Mouse (Mus musculus): ENCODE measurements around the gene Noc3l. TPM values are rescaled to one million over a fixed set of nuclear protein-coding genes. Genes with fewer than 3 reads are reported as not detected.

The Noc3l gene
- polyA plus RNA-seq (2012; rRNA removed) (3.3 and 5.1 TPM in 2 replicates), polyA plus RNA-seq (2014; fragmentation: Nextera tagmentation; extraction: Ambion mirVana) (3.5 and 4.0 TPM in 2 replicates)

DNA sequence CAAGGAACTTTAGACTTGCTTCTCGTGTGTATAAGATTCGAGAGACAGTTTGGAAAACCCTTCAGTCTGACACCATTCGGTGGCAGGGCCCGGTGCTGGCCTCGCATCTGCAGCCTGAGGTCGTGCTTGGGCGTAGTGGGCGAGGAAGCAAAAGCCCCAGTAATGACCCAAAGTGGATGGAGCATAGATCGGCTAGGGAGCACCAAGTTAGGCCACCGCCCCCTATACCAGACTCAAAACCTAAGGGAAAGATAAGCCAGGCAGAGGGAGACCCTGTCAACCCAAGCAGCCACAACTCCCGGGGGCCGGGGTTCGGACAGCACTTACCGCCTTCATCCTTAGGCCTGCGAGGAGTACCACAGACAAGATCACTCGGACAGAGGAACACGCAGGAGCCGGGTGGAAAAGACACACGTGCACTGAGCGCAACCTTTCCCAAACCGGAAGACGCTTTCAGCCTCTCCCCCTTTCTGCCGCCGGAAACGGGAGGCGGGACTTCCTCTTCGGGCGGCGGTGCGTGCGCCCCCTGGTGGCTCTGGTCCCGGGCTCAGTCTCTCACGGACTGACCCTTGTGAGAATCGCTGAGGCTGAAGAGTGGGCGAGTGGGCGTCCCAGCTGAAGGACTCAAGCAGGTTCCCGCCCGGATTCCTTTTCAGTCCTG is at the start of gene Noc3l:
Gene Noc3l, minus strand, starts transcription at position 472 of the 661 bp plus-strand sequence.
- peak within 1 kb of the TSS; percentile 96 for H3K4me2 ChIP-seq (ENCODE audit: low read depth)
- DNase-seq (ENCODE audit: low read depth in 3 of 3, low spot score in 3 of 3): peak; percentile 78 to 85 (median 82)
- ATAC-seq (ENCODE audit: insufficient read depth): peak; percentile 83
- H3K4me1 ChIP-seq (replicated peaks; ENCODE audit: control insufficient read depth in 2 of 2, insufficient read depth in 2 of 2, low read length in 1 of 2): peaks cover 18 to 26% of the 10 kb centered on the region in 2 experiments
- H3K9ac ChIP-seq (replicated peaks): peak within 1 kb of the TSS; percentile 91
- H3K4me3 ChIP-seq (ENCODE audit: insufficient read depth in 1 of 2, low read depth in 2 of 2, low read length in 2 of 2): peak within 1 kb of the TSS; percentile 91 to 92
- H3K36me3 ChIP-seq (replicated peaks; ENCODE audit: control insufficient read depth, insufficient read depth, low read depth): peaks cover 15% of the 10 kb centered on the region
- TF ChIP-seq EP300 (IDR thresholded peaks at IDR 0.05; ENCODE audit: low read depth) (no peak), CTCF (IDR thresholded peaks at IDR 0.05; ENCODE audit: low read depth) (peak; percentile 99)
- H3K9me3 ChIP-seq (ENCODE audit: control insufficient read depth, low read length): no peaks in the 10 kb centered on the region
- H3K27ac ChIP-seq: peak within 1 kb of the TSS; percentile 98
- under 1% methylated on average over 37 of the region's 38 CpGs for WGBS (ENCODE audit: insufficient replicate concordance)
- no peaks in the 10 kb centered on the region for H3K27me3 ChIP-seq (ENCODE audit: control insufficient read depth, insufficient read depth, low read length)

DNA sequence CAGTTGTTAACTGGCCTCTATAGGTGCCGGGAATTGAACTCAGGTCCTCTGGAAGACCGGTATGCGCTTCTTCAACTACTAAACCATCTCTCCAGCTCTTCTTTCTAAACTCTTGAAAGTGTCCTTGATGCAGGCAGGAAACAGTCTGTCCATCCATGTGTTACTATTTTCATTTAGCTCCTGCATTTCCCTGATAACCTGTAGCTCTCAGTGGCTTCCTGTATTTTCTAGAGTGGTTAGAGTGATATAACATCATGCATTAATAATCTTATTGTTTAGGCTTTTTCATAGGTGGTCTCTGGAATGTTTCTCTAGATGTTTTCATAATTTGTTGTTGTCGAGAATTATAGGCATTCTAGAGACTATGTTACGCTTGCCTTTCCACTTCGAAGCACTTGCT is 43.5 kb upstream of the Noc3l start:
- DNase-seq (ENCODE audit: low read depth in 3 of 3, low spot score in 3 of 3) (no peak), ATAC-seq (ENCODE audit: insufficient read depth) (no peak)
- WGBS (ENCODE audit: insufficient replicate concordance): 74% methylated on average over 6 of the region's 6 CpGs
- no peak overlapping the region for H3K27ac ChIP-seq
- H3K4me3 ChIP-seq (ENCODE audit: insufficient read depth in 1 of 2, low read depth in 2 of 2, low read length in 2 of 2): no peak overlapping the region
- no peaks in the 10 kb centered on the region for H3K9me3 ChIP-seq (ENCODE audit: control insufficient read depth, low read length)
- no peaks in the 10 kb centered on the region for H3K4me1 ChIP-seq (replicated peaks; ENCODE audit: control insufficient read depth in 2 of 2, insufficient read depth in 2 of 2, low read length in 1 of 2)
- no peaks in the 10 kb centered on the region for H3K36me3 ChIP-seq (replicated peaks; ENCODE audit: control insufficient read depth, insufficient read depth, low read depth)
- H3K9ac ChIP-seq (replicated peaks): no peak overlapping the region
- TF ChIP-seq CTCF (IDR thresholded peaks at IDR 0.05; ENCODE audit: low read depth) (no peak), EP300 (IDR thresholded peaks at IDR 0.05; ENCODE audit: low read depth) (no peak)
- H3K27me3 ChIP-seq (ENCODE audit: control insufficient read depth, insufficient read depth, low read length): no peaks in the 10 kb centered on the region
- no peak overlapping the region for H3K4me2 ChIP-seq (ENCODE audit: low read depth)

DNA sequence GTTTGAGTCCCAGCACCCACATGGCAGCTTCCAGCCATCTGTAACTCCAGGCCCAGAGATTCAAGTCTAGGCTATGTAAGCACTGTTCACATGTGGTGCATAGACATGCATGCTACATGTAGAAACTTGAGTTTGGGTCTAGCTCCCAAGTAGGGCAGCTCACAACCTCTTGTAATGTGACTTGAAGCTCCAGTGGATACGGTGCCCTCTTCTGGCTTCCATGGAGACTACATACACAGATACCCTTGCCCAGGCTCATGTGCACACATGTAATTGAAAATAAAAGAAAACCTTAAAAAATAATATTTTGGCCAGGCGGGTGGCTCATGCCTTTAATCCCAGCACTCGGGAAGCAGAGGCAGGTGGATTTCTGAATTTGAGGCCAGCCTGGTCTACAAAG is 39.2 kb upstream of the Noc3l start:
- DNase-seq (ENCODE audit: low read depth in 3 of 3, low spot score in 3 of 3) (no peak), ATAC-seq (ENCODE audit: insufficient read depth) (no peak)
- H3K36me3 ChIP-seq (replicated peaks; ENCODE audit: control insufficient read depth, insufficient read depth, low read depth): no peaks in the 10 kb centered on the region
- no peaks in the 10 kb centered on the region for H3K9me3 ChIP-seq (ENCODE audit: control insufficient read depth, low read length)
- WGBS (ENCODE audit: insufficient replicate concordance): 76% methylated on average over 3 of the region's 3 CpGs
- no peak overlapping the region for H3K4me2 ChIP-seq (ENCODE audit: low read depth)
- no peaks in the 10 kb centered on the region for H3K4me1 ChIP-seq (replicated peaks; ENCODE audit: control insufficient read depth in 2 of 2, insufficient read depth in 2 of 2, low read length in 1 of 2)
- H3K4me3 ChIP-seq (ENCODE audit: insufficient read depth in 1 of 2, low read depth in 2 of 2, low read length in 2 of 2): no peak overlapping the region
- no peaks in the 10 kb centered on the region for H3K27me3 ChIP-seq (ENCODE audit: control insufficient read depth, insufficient read depth, low read length)
- no peak for TF ChIP-seq EP300 (IDR thresholded peaks at IDR 0.05; ENCODE audit: low read depth)
- TF ChIP-seq CTCF (IDR thresholded peaks at IDR 0.05; ENCODE audit: low read depth): peak; percentile 52
- no peak overlapping the region for H3K9ac ChIP-seq (replicated peaks)
- H3K27ac ChIP-seq: no peak overlapping the region

DNA sequence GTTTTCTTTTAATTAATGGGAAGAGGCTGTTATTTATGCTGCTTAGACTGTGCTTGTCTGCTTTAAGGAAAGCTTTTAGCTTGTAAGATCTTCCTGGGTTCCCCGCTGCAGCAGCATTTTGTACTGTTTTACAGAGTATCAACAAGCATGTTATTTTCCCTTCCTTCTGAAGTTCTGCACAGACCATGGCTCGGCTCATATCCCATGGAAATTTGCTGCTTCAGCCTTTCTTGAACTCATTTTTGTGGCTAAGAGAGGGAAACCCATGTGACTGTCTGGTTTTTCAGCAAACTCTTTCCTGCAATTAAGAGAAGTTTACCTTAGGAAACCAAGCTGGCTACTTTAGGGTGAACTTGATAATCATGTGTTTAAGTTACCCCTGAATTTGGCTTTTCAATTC is 27.3 kb upstream of the Noc3l start:
- WGBS (ENCODE audit: insufficient replicate concordance): 74% methylated on average over 2 of the region's 2 CpGs

DNA sequence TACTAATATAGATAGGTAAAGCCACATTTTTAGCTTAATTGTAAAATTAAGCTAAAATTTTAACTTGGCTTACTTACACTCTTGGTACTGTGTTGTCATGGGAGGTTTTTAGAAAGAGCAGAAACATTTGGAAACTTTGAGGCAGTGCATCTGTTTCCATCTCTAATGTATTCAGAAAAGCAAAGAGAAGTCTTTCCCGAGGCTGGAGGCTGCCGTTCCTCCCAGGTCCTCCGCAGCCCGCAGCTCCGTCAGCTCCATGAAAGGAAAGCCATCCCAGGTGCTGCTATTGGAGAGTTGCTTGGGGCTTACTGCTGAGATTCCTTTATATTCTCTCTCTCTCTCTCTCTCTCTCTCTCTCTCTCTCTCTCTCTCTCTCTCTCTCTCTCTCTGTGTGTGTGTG is 25.8 kb upstream of the Noc3l start:
- DNase-seq (ENCODE audit: low read depth in 3 of 3, low spot score in 3 of 3): no peak
- Histone ChIP-seq H3K36me3 (replicated peaks; ENCODE audit: control insufficient read depth, insufficient read depth, low read depth) (no peaks in the 10 kb centered on the region), H3K4me2 (ENCODE audit: low read depth) (no peak overlapping the region), H3K9ac (replicated peaks) (no peak overlapping the region), H3K9me3 (ENCODE audit: control insufficient read depth, low read length) (no peaks in the 10 kb centered on the region), H3K27ac (no peak overlapping the region), H3K4me1 (replicated peaks; ENCODE audit: control insufficient read depth in 2 of 2, insufficient read depth in 2 of 2, low read length in 1 of 2) (no peaks in the 10 kb centered on the region), H3K4me3 (ENCODE audit: insufficient read depth in 1 of 2, low read depth in 2 of 2, low read length in 2 of 2) (no peak overlapping the region), H3K27me3 (ENCODE audit: control insufficient read depth, insufficient read depth, low read length) (no peaks in the 10 kb centered on the region)
- 85% methylated on average over 5 of the region's 5 CpGs for WGBS (ENCODE audit: insufficient replicate concordance)
- no peak for TF ChIP-seq EP300 (IDR thresholded peaks at IDR 0.05; ENCODE audit: low read depth)
- no peak for TF ChIP-seq CTCF (IDR thresholded peaks at IDR 0.05; ENCODE audit: low read depth)
- ATAC-seq (ENCODE audit: insufficient read depth): no peak

More for the DNA sequence above, 27.3 kb upstream of the Noc3l start:
- DNase-seq (ENCODE audit: low read depth in 3 of 3, low spot score in 3 of 3) (no peak), ATAC-seq (ENCODE audit: insufficient read depth) (no peak)
- Histone ChIP-seq H3K27me3 (ENCODE audit: control insufficient read depth, insufficient read depth, low read length) (no peaks in the 10 kb centered on the region), H3K4me3 (ENCODE audit: insufficient read depth in 1 of 2, low read depth in 2 of 2, low read length in 2 of 2) (no peak overlapping the region), H3K4me2 (ENCODE audit: low read depth) (no peak overlapping the region), H3K27ac (no peak overlapping the region), H3K36me3 (replicated peaks; ENCODE audit: control insufficient read depth, insufficient read depth, low read depth) (no peaks in the 10 kb centered on the region), H3K9ac (replicated peaks) (no peak overlapping the region), H3K9me3 (ENCODE audit: control insufficient read depth, low read length) (no peaks in the 10 kb centered on the region), H3K4me1 (replicated peaks; ENCODE audit: control insufficient read depth in 2 of 2, insufficient read depth in 2 of 2, low read length in 1 of 2) (no peaks in the 10 kb centered on the region)
- no peak for TF ChIP-seq CTCF (IDR thresholded peaks at IDR 0.05; ENCODE audit: low read depth)
- TF ChIP-seq EP300 (IDR thresholded peaks at IDR 0.05; ENCODE audit: low read depth): no peak
